In the genomic region with DNA sequence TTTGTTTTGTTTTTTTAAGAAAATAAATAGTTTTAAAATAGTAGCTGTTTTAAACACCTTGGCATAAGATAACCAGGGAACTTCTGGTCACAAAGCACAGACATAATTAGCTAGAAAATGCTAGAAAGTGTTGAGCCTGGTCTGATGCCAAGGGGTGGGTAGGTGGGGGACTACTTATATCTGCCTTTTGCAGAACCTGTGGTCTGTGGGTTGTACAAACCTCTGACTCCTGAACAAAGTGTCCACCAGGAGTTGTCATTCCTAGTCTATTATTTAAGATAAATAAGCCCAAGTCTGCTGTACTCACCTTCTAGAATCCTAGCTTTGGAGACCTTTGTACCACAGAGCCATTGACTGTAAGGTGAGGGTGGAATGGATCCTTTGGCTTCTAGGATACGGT, we compare ENCODE assay signal across 18 mouse cellular contexts.
DNase-seq lines count a peak whose midpoint lies in the region; ATAC-seq lines count a peak whose summit lies in the region.
"Had no signal": no experiment of that assay in that cellular context is flagged by ENCODE, and none has a peak within 500 bp of the region (broad histone marks: within the 10 kb centered on the region; RNA-seq: fewer than 3 reads in every experiment).

No protein-coding gene starts in this region.

- peak; percentile 58 for ATAC-seq in granulocyte monocyte progenitor cell, adult 5-6 weeks (replicated peaks; ENCODE audit: poor library complexity, severe bottlenecking)
- ATAC-seq in megakaryocyte progenitor cell, adult 5-6 weeks (replicated peaks; ENCODE audit: poor library complexity) = peak; percentile 80
- ATAC-seq: forebrain, embryonic 13.5 days; forebrain, embryonic 15.5 days; forebrain, postnatal 0 days had no signal

- DNase-seq in 416B (ENCODE audit: low read depth) = peak; percentile 78
- DNase-seq in layer of hippocampus, postnatal 10 days (ENCODE audit: low spot score in 2 of 2) = no peak
- DNase-seq in cerebellum, postnatal 4 days (ENCODE audit: low spot score in 2 of 2) = no peak
- no peak for DNase-seq in ovary, adult 18-20 months (ENCODE audit: low spot score)
- DNase-seq: adrenal gland, adult 2 months; adrenal gland, postnatal 10 days; adrenal gland, postnatal 25 days; cerebellum, adult 11 months; cerebellum, adult 18-20 months; cerebellum, adult 8-10 months; cerebellum, adult 9-11 months; cerebellum, postnatal 14 days; cerebellum, postnatal 36 days; forebrain, postnatal 0 days had no signal
